Mouse (Mus musculus) frontal cortex, adult 2 months (tissue): ENCODE measurements at regions not wholly inside any gene's neighbourhood (a gene's known extent, or its start where the extent isn't known, plus 50 kb on each side); places are given as distances from the start of the nearest gene placed in this dataset.
"Not testable (repeated sequence)": the region's sequence is repeated elsewhere in the genome, so short reads cannot be mapped to it uniquely, and the experiment has no call there.

Source experiments
- DNase-seq, 2 experiments: peaks; one replicate each; pipeline ENCODE4 v3.0.0; 2022; ENCODE audit warnings: low spot score in 1 of 2; ENCODE audit errors: extremely low spot score in 1 of 2

DNA sequence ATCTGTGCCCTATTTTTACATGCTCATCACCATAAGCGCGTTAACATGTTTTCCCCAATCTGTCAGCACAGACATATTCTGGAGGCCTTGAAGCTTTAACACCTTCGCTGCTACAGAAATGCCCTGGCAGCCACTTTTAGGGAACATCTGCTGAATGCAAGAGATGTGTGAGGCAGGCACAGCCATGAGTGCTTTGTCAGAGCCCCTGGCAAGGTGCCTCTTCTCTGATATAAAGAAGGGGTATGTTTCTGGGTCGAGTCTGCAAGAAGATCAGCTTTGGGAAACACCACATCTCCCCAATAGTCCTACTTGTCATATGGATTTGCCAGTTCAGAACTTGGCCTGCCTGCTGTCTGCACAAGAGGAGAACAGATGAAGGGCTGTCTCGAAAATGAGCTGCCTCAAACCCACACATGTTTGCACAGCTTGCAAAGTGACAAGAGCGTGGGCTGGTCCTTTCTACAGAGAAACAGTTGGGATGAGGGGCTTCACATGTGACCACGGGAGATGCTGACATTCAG lies 1263.3 kb upstream of the Klhl29 start:
- peak; percentile 90 to 92 for DNase-seq

DNA sequence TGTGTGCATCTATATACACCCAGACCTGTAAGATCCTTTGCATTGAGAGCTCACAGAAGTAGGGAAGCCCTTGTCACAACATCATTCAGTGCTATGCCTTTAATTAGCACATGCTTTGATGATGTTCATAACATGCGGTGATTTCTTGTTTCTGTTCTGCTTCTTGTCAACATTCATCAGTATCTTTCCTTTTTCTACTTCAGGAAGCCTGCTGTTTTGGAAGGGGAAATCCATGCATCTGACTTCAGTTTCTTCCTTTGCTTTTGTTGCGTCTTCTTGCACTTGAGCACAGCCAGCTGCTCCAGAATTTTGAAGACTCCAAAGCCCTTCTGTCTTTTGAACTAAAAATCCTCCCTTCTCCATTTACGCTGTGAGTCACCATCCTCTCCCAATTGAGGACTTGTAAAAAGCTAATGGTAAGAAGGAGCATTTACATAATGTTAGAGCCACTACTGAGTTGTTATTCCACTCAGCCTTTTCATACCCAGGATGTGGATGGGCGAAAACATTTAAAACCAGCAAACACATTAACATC lies 1262.4 kb upstream of the Klhl29 start:
- DNase-seq = peak; percentile 45 to 70

DNA sequence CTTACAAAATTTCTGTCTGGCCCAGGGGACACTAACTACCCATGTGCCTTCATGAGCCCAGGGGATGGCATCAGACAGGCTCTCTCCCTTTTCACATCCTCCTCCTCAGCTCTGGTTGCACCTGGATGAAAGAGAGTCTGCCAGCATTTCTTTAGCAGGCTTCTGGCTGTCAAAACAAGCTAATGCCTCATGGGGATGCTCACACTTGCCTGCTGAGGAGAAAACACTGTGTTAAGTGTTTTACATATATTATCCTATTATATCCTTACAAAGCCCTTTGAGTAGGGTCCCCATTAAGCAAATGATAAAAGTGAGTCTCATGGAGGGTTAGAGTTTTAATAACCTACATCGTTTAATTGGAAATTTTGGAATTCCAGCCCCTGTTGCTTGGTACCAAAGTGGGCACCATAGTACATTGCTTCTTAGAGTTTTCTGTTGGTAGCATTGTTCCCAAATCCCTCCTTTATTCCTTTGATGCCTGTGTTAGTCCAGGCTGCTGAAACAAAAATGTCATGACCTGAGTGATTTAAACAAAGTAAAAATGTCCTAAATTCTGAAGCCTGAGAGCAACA lies 1247.2 kb upstream of the Klhl29 start:
- no peak for DNase-seq

DNA sequence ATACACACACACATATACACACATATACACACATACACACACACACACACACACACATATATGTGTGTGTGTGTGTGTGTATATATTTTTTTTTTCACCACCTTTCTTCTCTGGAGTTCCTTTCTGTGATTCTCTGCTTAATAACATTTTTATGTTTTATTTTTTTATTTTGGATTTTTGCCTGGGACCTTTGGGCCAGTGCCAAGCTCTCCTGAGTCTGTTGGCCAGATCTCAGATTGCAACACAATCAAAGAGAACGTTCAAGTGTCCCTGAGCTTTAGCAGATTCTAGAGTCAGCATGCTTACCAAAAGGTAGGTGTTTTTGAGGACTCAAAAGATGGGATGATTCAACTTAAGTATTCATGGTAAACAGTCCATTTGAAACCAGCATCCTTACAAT lies 1225.6 kb upstream of the Klhl29 start:
- DNase-seq = no peak

DNA sequence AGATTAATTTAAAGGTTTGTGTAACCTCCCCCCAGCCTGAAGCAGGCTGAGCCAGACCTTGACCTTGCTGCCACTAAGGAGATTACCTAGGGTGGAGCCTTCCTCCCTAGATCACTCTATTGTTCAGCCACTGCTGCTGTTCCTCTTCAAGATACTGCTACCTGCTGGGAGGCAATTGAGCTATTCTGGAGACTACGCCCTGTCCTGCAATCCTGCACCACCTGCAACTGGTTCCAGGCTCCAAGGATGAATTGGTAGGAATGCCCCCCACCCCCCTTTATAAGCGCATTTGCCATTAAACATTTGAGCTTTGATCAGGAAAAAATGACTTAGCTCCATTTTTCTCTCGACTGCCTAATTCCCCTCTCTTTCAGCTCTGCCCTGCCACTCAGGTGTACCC lies 1220.0 kb upstream of the Klhl29 start:
- DNase-seq = not testable (repeated sequence)

DNA sequence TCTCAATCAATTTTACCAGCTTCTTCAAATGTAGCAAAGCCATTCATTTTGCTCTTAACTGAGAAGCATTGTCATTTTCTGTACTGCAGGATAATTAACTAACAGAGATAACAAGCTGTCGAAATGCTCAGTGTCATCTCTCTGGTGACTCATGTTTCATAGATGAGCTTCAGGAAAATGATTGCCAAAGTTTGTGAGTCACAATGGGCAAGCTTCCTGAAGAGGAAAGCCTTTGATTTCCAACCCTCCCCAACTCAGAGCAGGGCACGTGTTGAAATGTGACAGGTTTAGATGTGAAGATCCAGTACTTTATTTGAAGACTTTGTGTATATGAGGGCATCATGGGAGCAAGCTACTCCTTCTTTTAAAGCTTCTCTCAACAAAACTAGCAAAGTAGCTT lies 1214.7 kb upstream of the Klhl29 start:
- peak in 1 of 2 experiments; percentile 26 for DNase-seq

DNA sequence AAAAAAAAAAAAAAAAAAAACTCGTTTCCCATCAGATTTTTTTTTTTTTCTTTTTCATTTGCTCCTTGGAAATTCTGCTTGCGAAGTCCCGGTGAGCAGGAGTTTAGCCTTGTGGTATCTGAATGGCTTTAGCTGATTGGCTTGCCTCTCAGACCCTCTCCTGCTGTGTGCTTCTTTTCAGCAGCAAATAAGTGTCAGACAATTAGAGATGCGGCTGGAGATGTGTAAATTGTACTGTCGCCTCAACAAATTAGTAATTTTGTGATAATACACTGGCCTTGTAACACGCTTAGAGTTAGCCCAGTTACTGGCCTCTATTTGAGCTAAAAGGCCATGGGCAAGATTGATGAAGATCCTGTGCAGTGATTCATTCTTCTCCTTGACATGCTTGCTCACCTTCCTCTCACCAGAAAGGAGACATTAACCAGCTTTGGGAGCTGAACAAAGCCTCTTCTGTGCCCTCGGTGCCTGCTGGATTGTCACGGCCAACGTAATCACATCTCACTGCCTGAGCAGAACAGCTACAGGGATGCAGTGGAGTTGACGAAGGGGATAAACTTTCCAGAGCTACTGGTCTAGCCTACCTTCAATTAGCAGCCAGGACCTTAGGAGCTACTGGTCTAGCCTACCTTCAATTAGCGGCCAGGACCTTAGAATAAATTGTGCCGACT lies 1212.7 kb upstream of the Klhl29 start:
- DNase-seq = no peak

DNA sequence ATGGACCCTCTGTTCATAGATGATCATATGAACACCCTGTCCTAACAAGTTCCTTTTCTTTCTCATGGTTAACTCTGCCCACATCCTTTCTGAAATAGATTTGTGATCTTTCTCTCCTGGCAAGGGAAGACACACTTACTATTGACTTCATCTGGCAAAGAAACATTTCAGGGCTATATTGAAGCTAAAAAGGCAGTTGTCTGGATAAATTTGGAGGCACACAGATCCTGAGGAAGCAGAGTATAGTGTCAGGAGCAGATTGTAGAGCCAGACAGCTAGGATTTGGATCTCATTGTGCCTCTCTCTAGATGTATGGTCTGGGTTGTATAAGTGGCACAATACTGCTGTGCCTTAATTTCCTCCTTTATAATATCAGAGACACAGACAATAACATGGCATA lies 1204.7 kb upstream of the Klhl29 start:
- peak; percentile 59 to 65 for DNase-seq

DNA sequence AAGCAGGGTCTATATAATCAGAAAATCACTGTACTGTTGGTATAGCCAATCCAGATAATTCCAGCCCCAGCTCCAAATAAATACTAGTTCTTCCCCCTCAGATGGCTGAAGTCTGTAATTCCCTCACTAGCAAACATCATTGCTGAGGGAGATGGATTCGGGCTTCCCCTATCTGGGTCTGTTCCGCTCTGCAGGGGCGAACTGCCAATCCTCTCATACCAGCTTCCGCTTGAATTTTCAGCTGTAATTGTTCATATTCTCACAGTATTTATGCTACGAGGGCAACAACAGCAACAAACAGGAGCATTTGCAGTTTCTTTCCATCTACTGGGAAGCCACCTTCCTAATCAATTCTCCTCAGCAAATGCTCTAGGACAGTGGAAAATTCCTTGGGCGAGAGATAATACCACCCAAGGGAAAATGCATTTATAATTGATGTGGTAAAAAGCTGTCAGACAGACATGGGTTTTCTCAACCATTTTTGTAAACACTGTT lies 1201.4 kb upstream of the Klhl29 start:
- DNase-seq = no peak
